Mouse (Mus musculus) spleen, adult 12 weeks (tissue): ENCODE measurements around the gene Ostf1.

ENCODE experiments used
- DNase-seq: peaks from one replicate; pipeline ENCODE4 v3.0.0; 2022; ENCODE audit warnings: low spot score

The Ostf1 gene

GRCm38 (mm10) chr19:18567936-18568827 lies 63.4 kb downstream of the Ostf1 start:
- DNase-seq, result no peak

GRCm38 (mm10) chr19:18567501-18567900 lies 64.1 kb downstream of the Ostf1 start:
- no peak for DNase-seq

GRCm38 (mm10) chr19:18557708-18558107 lies 73.9 kb downstream of the Ostf1 start:
- no peak for DNase-seq

- no peak for DNase-seq
These were observed 76.0 kb downstream of the Ostf1 start for GRCm38 (mm10) chr19:18555645-18556044.

- DNase-seq, result no peak
These were observed 83.0 kb downstream of the Ostf1 start for GRCm38 (mm10) chr19:18548668-18549067.
